Mouse (Mus musculus): ENCODE results near the gene Nudt14.

DNA sequence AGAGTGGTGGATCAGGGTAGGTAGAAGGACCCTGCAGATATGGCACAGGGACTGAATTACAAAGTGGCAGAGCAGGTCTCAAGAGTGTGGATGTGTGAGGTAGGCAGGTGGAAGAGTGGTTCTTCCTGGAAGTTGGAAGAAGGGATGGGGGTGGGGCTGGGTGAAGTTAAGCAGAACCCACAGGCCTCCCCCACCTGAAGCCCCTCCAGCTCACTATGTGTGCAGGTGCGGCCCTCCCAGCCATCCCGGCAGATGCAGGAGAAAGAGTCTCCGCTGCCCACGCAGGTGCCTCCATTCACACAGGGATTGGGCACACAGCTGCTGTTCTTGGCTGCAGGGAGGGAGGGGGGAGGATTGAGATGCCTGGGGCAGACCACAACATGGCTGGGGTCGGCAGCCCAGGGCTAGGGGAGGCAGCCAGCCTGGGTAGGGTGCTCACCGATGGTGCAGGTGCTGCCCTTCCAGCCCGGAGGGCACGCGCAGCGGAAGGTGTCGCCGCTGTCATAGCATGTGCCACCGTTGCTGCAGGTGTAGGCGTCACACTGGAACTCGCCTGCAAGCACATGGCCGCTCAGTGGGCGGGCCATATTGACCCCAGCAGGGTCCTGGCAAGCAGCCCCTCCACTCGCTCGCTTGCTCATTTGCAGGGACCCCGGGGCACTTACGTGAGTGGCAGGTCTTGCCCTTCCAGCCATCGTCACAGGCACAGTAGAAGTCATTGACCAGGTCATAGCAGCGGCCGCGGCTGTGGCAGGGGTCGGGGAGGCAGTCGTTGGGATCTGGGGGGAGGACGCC lies 28.8 kb downstream of the Nudt14 start:
- TF ChIP-seq CTCF (IDR thresholded peaks at IDR 0.05; ENCODE audit: borderline replicate concordance, control insufficient read depth, extremely low read depth, insufficient read depth, low read length, poor library complexity), result no peak
- TF ChIP-seq POLR2A (IDR thresholded peaks at IDR 0.05; ENCODE audit: control insufficient read depth, extremely low read depth, insufficient read depth, low read length, poor library complexity), result no peak
